Mouse (Mus musculus) stomach, postnatal 0 days (tissue): ENCODE data around the gene Rreb1. TPM values are rescaled to one million over a fixed set of nuclear protein-coding genes. Genes with fewer than 3 reads are reported as not detected.

ENCODE experiments used
- ATAC-seq: fragments of 200-750 bp; cut with Nextera tagmentation; 2 replicates; pipeline ENCODE4 v1.8.0; 2017; ENCODE audit not compliant: low FRiP score, low TSS enrichment
- DNase-seq: peaks from one replicate; pipeline ENCODE4 v3.0.0-alpha.2; 2016; ENCODE audit warnings: low spot score
- H3K27ac ChIP-seq: fragments of 300-500 bp; sonication (generic); replicated peaks from 2 replicates; pipeline ENCODE4 v1.5.1; 2014; ENCODE audit warnings: mild to moderate bottlenecking, control low read depth
- H3K27me3 ChIP-seq: fragments of 300-500 bp; sonication (generic); 2 replicates; pipeline ENCODE4 v1.6.1; 2014; ENCODE audit warnings: low read length; ENCODE audit not compliant: control insufficient read depth, insufficient read depth
- H3K36me3 ChIP-seq: fragments of 300-500 bp; sonication (generic); 2 replicates; pipeline ENCODE4 v1.6.1; 2014; ENCODE audit warnings: low read length, mixed read lengths; ENCODE audit not compliant: control insufficient read depth, insufficient read depth
- H3K4me1 ChIP-seq: fragments of 300-500 bp; sonication (generic); replicated peaks from 2 replicates; pipeline ENCODE4 v1.6.1; 2014; ENCODE audit warnings: antibody characterized with exemption; ENCODE audit not compliant: control insufficient read depth, insufficient read depth
- H3K4me2 ChIP-seq: fragments of 300-500 bp; sonication (generic); replicated peaks from 2 replicates; pipeline ENCODE4 v1.6.1; 2014; ENCODE audit warnings: low read depth, mild to moderate bottlenecking, control low read depth, moderate library complexity
- H3K4me3 ChIP-seq: fragments of 300-500 bp; sonication (generic); 2 replicates; pipeline ENCODE4 v1.5.1; 2014; ENCODE audit warnings: low read depth, low read length, control low read depth
- H3K9ac ChIP-seq: fragments of 300-500 bp; sonication (generic); 2 replicates; pipeline ENCODE4 v1.6.1; 2014; ENCODE audit warnings: mild to moderate bottlenecking, low read length, control low read depth, mixed read lengths
- H3K9me3 ChIP-seq: fragments of 300-500 bp; sonication (generic); 2 replicates; pipeline ENCODE4 v1.6.1; 2016; ENCODE audit warnings: low read length; ENCODE audit not compliant: control insufficient read depth
- CTCF ChIP-seq: IDR thresholded peaks from 2 replicates; pipeline ENCODE4 v1.5.1; 2016; ENCODE audit warnings: antibody characterized with exemption, low read depth, mild to moderate bottlenecking, moderate library complexity
- EP300 ChIP-seq: optimal IDR thresholded peaks from 2 replicates; pipeline ENCODE3; 2016; ENCODE audit warnings: antibody characterized with exemption
- whole genome bisulfite sequencing: fragments of 180-500 bp; shearing (Covaris S2); extraction: QIAGEN DNeasy Blood & Tissue Kit; methylation state at CpG from one replicate; pipeline ENCODE4 v1.1.7; 2014; 5-methylcytosine and 5-hydroxymethylcytosine counted together
- polyA plus RNA-seq: library from polyadenylated mRNA; unstranded; fragments of >200 nt; fragmentation: Nextera tagmentation; extraction: Ambion mirVana; gene quantifications from 2 replicates; pipeline ENCODE4 v1.2.1, GENCODE M21; 2015

Gene Rreb1
- polyA plus RNA-seq, 1 experiment from 2014 or later, result 6.0 TPM

DNA sequence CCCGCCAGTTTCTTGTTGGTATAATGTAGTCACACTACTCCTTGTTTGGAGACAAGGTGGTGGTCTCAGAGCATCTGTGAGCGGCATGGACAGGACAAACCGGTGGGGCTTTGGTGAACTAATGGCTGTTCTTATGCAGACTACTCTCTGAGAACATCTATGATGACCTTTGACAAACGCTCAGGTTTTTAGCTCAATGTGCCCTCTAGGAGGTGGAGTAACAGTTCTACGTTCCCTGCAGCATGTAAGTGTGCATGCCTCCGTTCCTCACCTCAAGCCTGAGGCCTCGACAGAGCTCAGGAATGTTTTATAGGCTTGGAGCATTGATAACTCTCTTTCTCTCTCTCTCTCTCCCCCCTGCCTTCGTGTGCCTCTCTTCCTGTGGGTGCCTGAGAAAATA is 116.6 kb downstream of the Rreb1 start:
- no peak overlapping the region for H3K4me3 ChIP-seq
- TF ChIP-seq EP300 (no peak), CTCF (no peak)
- H3K4me2 ChIP-seq, result no peak overlapping the region
- H3K4me1 ChIP-seq, result no peaks in the 10 kb centered on the region
- no peak overlapping the region for H3K9ac ChIP-seq
- H3K36me3 ChIP-seq, result peaks cover 32% of the 10 kb centered on the region
- no peak for ATAC-seq
- no peak for DNase-seq
- H3K27ac ChIP-seq, result peak overlapping the region; percentile 63
- H3K9me3 ChIP-seq, result no peaks in the 10 kb centered on the region
- H3K27me3 ChIP-seq, result no peaks in the 10 kb centered on the region
- 66% methylated on average over 8 of the region's 8 CpGs for WGBS

- no peak overlapping the region for H3K9ac ChIP-seq
- peak; percentile 66 for DNase-seq
- H3K27ac ChIP-seq, result peak overlapping the region; percentile 63
- no peak overlapping the region for H3K4me2 ChIP-seq
- no peaks in the 10 kb centered on the region for H3K27me3 ChIP-seq
- peak; percentile 86 for ATAC-seq
- WGBS, result 53% methylated on average over 6 of the region's 6 CpGs
- H3K36me3 ChIP-seq, result peaks cover 37% of the 10 kb centered on the region
- TF ChIP-seq EP300, result no peak
- no peak for TF ChIP-seq CTCF
- H3K4me1 ChIP-seq, result no peaks in the 10 kb centered on the region
- no peaks in the 10 kb centered on the region for H3K9me3 ChIP-seq
- H3K4me3 ChIP-seq, result no peak overlapping the region
These were observed 117.5 kb downstream of the Rreb1 start for GRCm38 (mm10) chr13:37895564-37896254.

- TF ChIP-seq CTCF (no peak), EP300 (no peak)
- Histone ChIP-seq H3K36me3 (peaks cover 38% of the 10 kb centered on the region), H3K4me3 (no peak overlapping the region)
These were observed 118.2 kb downstream of the Rreb1 start for GRCm38 (mm10) chr13:37896423-37896822.

GRCm38 (mm10) chr13:37898772-37899171 is 120.6 kb downstream of the Rreb1 start:
- Histone ChIP-seq H3K27ac (0 out of 2 replicates have a peak overlapping the region, but pooled peaks have one; percentile 20), H3K4me3 (no peak overlapping the region), H3K27me3 (no peaks in the 10 kb centered on the region), H3K36me3 (peaks cover 32% of the 10 kb centered on the region), H3K9ac (no peak overlapping the region), H3K4me2 (no peak overlapping the region), H3K4me1 (no peaks in the 10 kb centered on the region), H3K9me3 (no peaks in the 10 kb centered on the region)
- TF ChIP-seq EP300 (no peak), CTCF (no peak)
- ATAC-seq (no peak), DNase-seq (no peak)
- WGBS, result 60% methylated on average over 5 of the region's 5 CpGs

More at GRCm38 (mm10) chr13:37896423-37896822, 118.2 kb downstream of the Rreb1 start:
- H3K9me3 ChIP-seq, result no peaks in the 10 kb centered on the region
- no peak for ATAC-seq
- no peaks in the 10 kb centered on the region for H3K4me1 ChIP-seq
- 85% methylated on average over 1 of the region's 1 CpGs for WGBS
- no peaks in the 10 kb centered on the region for H3K27me3 ChIP-seq
- H3K9ac ChIP-seq, result no peak overlapping the region
- DNase-seq, result no peak
- H3K27ac ChIP-seq, result peak overlapping the region; percentile 14; the same call in 1 of the 2 replicates
- no peak overlapping the region for H3K4me2 ChIP-seq

GRCm38 (mm10) chr13:37903036-37903435 is 124.8 kb downstream of the Rreb1 start:
- H3K4me1 ChIP-seq, result no peaks in the 10 kb centered on the region
- peaks cover 23% of the 10 kb centered on the region for H3K36me3 ChIP-seq
- no peak overlapping the region for H3K4me2 ChIP-seq
- no peak for DNase-seq
- no peak overlapping the region for H3K4me3 ChIP-seq
- H3K9ac ChIP-seq, result no peak overlapping the region
- H3K27me3 ChIP-seq, result no peaks in the 10 kb centered on the region
- no peaks in the 10 kb centered on the region for H3K9me3 ChIP-seq
- H3K27ac ChIP-seq, result no peak overlapping the region
- 77% methylated on average over 3 of the region's 3 CpGs for WGBS
- no peak for ATAC-seq
- TF ChIP-seq EP300 (no peak), CTCF (no peak)

- no peak overlapping the region for H3K27ac ChIP-seq
- DNase-seq (no peak), ATAC-seq (no peak)
- H3K27me3 ChIP-seq, result no peaks in the 10 kb centered on the region
- TF ChIP-seq CTCF (no peak), EP300 (no peak)
- peaks cover 20% of the 10 kb centered on the region for H3K36me3 ChIP-seq
- H3K4me3 ChIP-seq, result no peak overlapping the region
- no peak overlapping the region for H3K9ac ChIP-seq
- H3K4me2 ChIP-seq, result no peak overlapping the region
- H3K4me1 ChIP-seq, result no peaks in the 10 kb centered on the region
- WGBS, result 78% methylated on average over 4 of the region's 4 CpGs
- H3K9me3 ChIP-seq, result no peaks in the 10 kb centered on the region
These were observed 125.3 kb downstream of the Rreb1 start for GRCm38 (mm10) chr13:37903476-37903875.
